Mouse (Mus musculus) frontal cortex, postnatal 36 days (tissue): ENCODE measurements at regions not wholly inside any gene's neighbourhood (a gene's known extent, or its start where the extent isn't known, plus 50 kb on each side); places are given as distances from the start of the nearest gene placed in this dataset.
"Not testable (repeated sequence)": the region's sequence is repeated elsewhere in the genome, so short reads cannot be mapped to it uniquely, and the experiment has no call there.

Experiments
- DNase-seq, 2 experiments: peaks; one replicate each; pipeline ENCODE4 v3.0.0; 2022; ENCODE audit warnings: low spot score in 2 of 2

DNA sequence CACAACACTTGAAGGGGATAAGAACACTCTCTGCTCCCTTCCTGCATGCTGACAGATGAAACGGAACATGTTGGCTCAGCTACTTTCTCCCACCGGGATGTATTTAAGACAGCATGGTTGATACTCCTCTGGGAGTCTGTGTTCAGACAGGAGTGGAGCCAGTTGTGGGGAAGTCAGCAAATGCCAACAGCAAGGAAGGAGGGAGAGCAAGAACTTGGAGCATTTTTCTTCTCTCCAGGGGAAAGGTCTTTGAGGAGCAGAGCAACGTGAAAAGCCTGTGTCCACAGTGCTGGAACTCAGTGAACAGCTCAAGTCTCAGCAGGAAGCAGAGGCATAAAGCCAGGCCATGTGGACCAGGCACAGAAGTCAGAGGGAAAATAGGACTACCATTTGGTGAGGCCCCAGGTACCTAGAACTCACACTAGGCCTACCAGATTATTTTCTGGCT, 188.8 kb upstream of the Dmac1 start:
- peak in 1 of 2 experiments; percentile 4 for DNase-seq

DNA sequence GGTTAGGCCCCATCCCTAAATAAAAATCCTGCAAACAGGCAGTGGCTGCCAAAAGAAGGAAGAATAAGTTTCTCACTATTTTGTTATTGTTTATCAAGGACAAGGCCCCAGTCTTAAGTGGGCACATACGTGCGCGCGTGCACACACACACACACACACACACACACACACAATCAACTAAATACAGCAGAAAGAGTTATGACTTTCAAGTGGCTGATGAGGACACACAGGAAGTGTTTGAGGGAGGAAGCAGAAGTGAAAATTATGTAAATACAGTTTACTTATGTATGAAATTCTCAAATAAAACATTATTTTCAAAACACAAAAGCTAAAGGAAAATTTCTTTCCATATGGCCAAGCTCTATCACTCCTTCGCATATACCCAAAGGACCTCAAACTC, 185.5 kb upstream of the Dmac1 start:
- DNase-seq: no peak

DNA sequence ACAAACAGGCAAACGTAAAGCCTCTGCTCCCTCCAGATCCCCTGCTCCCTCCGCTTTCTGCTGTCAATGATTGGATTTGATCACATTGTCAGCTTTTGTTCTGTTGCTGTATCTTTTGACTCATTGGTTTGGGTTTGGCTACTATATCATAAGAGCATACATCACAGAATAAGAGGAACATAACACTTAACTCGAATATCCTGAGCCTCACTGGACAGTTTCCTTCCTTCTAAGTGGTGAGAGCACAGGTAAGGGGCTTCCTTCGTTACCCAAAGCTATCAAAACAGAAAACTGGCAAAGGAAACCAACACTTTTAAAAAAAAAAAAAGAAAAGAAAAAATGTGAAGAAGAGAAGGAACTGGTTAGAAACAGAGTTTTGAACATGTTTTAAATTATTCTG, 171.4 kb upstream of the Dmac1 start:
- no peak for DNase-seq

DNA sequence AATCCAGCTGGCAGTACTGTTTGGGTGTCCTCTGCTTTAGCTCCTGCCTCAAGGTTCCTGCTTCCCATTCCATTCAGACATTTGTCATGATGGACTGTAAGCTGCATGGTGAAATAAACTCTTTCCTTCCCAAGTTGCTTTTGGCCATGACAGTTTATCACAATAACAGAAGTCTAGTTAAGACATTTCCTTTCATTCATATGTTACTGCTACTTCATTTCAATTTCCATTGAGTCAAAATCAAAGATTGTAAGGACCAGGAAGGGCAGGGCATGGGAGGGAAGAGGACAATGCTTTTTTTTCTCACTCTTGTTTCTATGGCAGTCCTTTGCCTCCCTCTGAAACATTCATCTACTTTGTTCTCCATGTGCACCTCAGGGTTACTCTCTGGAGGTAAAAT, 145.2 kb upstream of the Dmac1 start:
- DNase-seq: no peak

DNA sequence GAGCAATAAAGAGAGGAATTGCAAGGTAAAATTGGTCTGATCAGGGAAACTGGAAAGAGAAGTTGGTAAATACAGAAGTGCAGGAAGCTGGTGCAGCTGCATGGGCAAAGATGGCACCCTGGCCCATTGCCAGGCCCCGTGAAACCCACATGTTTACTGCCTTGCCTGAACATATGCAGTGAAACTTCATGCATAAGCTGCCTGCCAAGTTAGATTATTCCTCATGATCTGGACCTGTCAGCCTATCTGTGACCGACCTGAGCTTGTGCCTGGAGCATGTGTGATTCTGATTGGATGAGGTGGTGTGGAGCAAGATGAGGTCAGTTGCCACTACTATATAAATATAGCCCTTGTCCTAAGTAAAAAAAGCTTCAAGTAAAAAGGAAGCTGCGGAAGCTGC, 122.6 kb upstream of the Dmac1 start:
- DNase-seq: not testable (repeated sequence)

DNA sequence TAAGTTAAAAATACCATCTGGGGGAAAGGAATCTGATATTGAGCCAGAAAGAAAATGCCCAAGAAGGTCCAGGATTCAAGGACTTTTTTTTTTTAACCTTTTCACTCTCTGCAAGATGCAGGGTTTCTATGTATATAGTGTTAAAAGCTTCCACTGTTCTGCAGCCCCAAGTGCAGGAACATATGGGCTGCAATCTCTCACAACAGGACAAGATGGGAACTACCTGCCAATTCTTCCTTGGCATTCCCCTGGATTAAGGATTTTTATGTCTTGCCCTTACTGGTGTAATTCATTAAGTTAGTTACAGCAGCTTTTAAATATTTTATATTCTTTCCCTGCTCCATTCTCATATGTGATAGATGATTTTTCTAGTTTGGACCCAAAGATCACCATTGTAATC, 116.9 kb upstream of the Dmac1 start:
- DNase-seq: no peak

DNA sequence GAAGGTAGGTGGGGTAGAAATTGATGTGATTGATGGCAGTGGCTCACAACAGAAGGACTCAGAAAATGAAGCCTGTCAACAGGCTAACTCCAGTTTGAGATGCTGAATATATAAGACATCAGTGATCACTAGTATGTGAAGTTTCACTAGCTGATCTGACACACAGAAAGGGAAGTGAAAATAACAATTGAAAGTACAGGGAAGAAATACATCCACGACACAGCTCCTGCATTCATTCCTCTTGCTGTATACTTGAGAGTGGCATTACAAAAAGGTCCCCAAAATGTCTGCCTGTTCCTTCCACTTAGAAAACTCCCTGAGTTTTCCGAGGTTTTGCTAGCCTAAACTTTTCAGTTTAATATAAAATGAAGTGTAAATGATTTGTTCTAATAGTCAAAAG, 116.2 kb upstream of the Dmac1 start:
- no peak for DNase-seq

DNA sequence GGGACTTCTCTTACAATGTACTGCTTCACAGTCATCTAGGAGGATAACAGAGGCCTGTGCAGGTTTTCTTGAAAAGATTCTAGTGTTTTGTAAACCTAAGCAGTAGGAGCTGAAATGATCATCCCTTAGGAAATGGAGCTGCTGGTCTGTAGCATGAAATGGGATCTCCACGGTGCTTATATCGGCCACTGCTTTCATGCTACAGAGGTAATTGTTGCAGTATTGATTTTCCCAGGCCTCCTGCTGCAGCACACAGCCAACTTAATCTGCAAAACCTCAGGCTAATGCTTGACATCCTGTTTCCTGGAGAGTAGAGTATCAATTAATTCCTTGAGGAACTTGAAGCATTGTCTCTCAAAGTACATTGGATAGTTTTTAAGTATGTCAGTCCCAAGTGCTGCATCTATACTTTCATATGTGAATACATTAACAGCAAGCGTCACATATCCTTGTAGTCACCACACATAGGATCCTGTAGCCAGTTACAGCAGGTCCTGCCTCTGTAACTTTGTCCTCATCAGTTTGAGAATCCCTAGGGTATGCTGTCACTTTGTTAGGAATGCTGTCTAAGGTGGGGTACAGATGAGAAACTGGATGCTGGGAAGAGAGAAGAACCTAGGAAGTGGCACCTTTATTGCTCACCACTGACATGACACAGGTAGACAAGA, 108.3 kb upstream of the Dmac1 start:
- no peak for DNase-seq

DNA sequence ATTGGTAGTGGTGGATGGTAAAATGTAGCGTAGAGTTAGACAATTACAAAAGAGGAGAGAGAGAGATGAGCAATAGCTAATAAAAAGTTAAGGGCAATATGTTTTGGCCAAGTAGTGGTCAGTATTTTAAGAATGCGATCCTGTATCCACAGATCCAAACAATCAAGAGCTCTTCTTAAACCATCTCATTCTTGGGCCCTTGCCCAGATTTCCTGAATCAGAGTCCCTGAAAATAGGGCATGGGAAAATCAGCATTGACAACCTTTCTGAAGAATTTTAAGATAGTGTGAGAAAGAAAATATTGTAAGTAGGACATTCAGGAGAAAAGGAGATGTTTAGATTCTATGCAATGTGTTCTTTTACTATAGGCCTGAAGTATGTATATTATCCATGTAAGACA, 81.4 kb upstream of the Dmac1 start:
- peak; percentile 3 to 36 for DNase-seq

DNA sequence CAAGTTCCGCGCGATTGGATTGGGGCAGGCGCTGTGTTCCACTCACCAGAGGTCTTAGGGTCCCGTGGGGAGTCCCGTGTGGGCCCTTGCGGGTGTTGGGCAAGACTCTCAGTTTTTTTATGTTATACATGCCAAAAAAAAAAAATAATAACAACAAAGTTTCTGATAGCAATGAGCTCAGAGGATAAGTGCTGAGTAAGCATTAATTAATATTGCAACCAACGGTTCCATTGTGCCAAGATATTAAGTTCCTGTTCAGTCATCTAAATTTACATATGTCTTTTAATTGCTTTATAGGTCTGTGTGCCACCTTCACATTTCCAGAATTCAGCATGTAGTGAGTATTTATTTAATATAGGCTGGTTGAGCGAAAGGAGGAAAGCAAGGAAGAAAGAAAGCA, 77.5 kb upstream of the Dmac1 start:
- no peak for DNase-seq

DNA sequence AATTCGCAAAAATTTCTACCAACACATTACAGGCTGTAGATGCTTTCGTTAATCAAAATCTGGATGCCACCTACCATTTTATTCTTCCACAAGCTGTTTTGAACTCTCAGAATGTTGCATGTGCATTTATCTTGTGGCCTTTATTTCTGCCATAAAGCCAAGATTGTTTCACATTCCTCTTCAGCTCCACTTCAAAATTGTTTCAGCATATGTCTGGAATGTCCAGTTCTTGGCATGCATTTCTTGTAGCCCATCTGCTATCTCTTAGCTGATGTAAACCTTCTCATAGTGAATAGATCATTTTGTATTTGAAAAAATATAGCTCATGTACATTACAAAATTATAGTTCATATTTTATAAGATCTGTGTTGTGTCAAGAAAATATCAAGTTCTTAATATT, 56.4 kb upstream of the Dmac1 start:
- peak in 1 of 2 experiments; percentile 11 for DNase-seq

DNA sequence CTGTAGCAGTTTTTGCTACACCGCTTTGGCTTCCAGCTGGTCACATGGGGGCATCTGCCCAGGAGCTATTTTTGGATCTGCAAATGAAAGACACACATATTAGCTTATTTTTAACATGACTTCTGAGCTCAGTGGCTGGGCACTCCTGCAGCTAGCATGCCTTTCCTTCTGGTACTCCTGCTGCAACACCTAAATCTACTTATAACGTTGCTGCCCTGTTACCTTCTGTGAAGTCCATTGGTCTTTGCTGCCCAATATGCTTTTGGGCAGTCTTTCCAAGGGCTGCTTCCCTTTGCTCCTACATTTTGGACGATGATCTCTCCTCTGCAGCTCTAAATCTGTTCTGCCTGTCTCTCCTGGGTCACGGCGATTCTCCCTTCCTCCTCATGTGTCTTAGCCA, 54.7 kb upstream of the Dmac1 start:
- DNase-seq: no peak

DNA sequence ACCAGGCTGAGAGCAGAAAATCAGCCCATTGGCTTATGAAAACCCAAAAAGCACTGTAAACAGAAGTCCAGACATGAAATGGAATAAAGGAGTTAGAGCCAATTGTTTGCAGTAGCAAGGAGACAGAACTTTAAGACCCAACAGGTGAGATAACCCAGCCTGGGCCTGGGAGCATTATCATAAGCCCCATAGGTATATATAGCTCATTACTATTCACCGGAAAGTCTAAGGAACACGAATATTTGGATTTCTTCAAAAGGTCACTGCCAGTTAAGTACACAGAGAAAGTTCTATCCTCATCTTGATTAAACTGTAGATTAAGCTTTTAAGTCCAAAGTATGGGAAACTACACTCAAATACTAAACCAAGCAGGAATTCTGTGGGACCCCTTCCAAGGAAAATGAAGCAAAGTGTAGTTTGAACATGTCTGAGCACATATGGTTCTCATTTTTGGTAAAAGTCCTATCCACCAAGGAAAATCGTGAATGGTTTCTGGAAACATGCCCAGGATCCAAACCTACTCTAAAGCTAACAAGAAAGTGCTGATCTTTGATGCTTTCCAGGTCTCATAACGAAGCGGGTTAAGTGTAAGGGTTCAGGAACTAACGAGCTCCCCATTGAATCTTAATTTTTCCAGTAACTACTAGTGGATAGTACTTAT, 51.5 kb upstream of the Dmac1 start:
- peak in 1 of 2 experiments; percentile 15 for DNase-seq
